In genomic region chr7:65861591-65862472, GRCm38 (mm10) we compare ENCODE assay signal across 8 mouse cellular contexts. TPM values are rescaled to one million over a fixed set of nuclear protein-coding genes. Genes with fewer than 3 reads are reported as not detected.
A peak's percentile ranks its signal among the peaks of the same experiment; 100 is the strongest.
DNase-seq lines count a peak whose midpoint lies in the region; ATAC-seq and TF ChIP-seq lines count a peak whose summit lies in the region.

Gene Pcsk6 (plus strand): TSS chr7:65861734.

- TF ChIP-seq EP300 in ES-Bruce4 (IDR thresholded peaks at IDR 0.05; ENCODE audit: insufficient read depth, low read depth, low read length), result no peak
- TF ChIP-seq EP300 in heart, postnatal 0 days (IDR thresholded peaks at IDR 0.05; ENCODE audit: low read depth), result no peak

- under 1% methylated on average over 54 of the region's 111 CpGs for WGBS in forebrain, embryonic 12.5 days
- WGBS in heart, postnatal 0 days, result under 1% methylated on average over 65 of the region's 111 CpGs
- WGBS in lung, adult 2 months, result 5% methylated on average over 109 of the region's 111 CpGs

- H3K4me3 ChIP-seq in ES-Bruce4 (ENCODE audit: low read depth, low read length), result peak within 1 kb of the TSS; percentile 78
- H3K4me3 ChIP-seq in forebrain, embryonic 12.5 days (replicated peaks), result peak within 1 kb of the TSS; percentile 64
- peak within 1 kb of the TSS; percentile 63 for H3K4me3 ChIP-seq in heart, postnatal 0 days (ENCODE audit: low read depth, low read length)
- H3K4me3 ChIP-seq in lung, adult 2 months (replicated peaks; ENCODE audit: extremely low read depth, low read depth, low read length), result peak within 1 kb of the TSS; percentile 23

- no peaks in the 10 kb centered on the region for H3K36me3 ChIP-seq in ES-Bruce4 (ENCODE audit: control insufficient read depth, insufficient read depth, low read length, poor library complexity, severe bottlenecking)
- no peaks in the 10 kb centered on the region for H3K36me3 ChIP-seq in forebrain, embryonic 12.5 days (replicated peaks)
- H3K36me3 ChIP-seq in heart, postnatal 0 days (replicated peaks; ENCODE audit: control insufficient read depth, insufficient read depth, low read length), result no peaks in the 10 kb centered on the region

- peak; percentile 73 for ATAC-seq in forebrain, embryonic 12.5 days (ENCODE audit: low FRiP score)
- peak; percentile 75 for ATAC-seq in heart, postnatal 0 days (ENCODE audit: insufficient read depth, low read depth)

- H3K27ac ChIP-seq in ES-Bruce4 (ENCODE audit: insufficient read depth, low read length), result no peak within 1 kb of the TSS
- H3K27ac ChIP-seq in forebrain, embryonic 12.5 days, result no peak within 1 kb of the TSS
- H3K27ac ChIP-seq in heart, postnatal 0 days (ENCODE audit: low read depth), result no peak within 1 kb of the TSS

- peak within 1 kb of the TSS; percentile 98 for H3K9ac ChIP-seq in ES-Bruce4 (ENCODE audit: low read depth, poor library complexity, severe bottlenecking)
- H3K9ac ChIP-seq in forebrain, embryonic 12.5 days, result peak within 1 kb of the TSS; percentile 59
- H3K9ac ChIP-seq in heart, postnatal 0 days (replicated peaks; ENCODE audit: low read depth, low read length), result peak within 1 kb of the TSS; percentile 44

- H3K27me3 ChIP-seq in ES-Bruce4 (ENCODE audit: control insufficient read depth, insufficient read depth, low read length, poor library complexity, severe bottlenecking), result 0 out of 2 replicates have a peak, but pooled peaks cover 3% of the 10 kb centered on the region
- peaks cover 50% of the 10 kb centered on the region for H3K27me3 ChIP-seq in forebrain, embryonic 12.5 days
- H3K27me3 ChIP-seq in heart, postnatal 0 days (ENCODE audit: control insufficient read depth, insufficient read depth, low read length), result peaks cover 72% of the 10 kb centered on the region

- peak within 1 kb of the TSS; percentile 98 for H3K4me2 ChIP-seq in forebrain, embryonic 12.5 days
- H3K4me2 ChIP-seq in heart, postnatal 0 days (ENCODE audit: low read depth, low read length), result peak within 1 kb of the TSS; percentile 89

- DNase-seq in adrenal gland, adult 18-20 months (ENCODE audit: low spot score in 2 of 2), result peak; percentile 23 to 42
- peak; percentile 17 for DNase-seq in heart, postnatal 0 days (ENCODE audit: low spot score)
- peak; percentile 28 to 55 for DNase-seq in kidney, postnatal 25 days
- peak; percentile 34 for DNase-seq in lung, adult 2 months
- DNase-seq in retina, postnatal 1 day, result peak; percentile 75
- no peak for DNase-seq in adipocyte (ENCODE audit: low spot score)

- H3K4me1 ChIP-seq in ES-Bruce4 (ENCODE audit: control insufficient read depth, insufficient read depth, low read length), result no peaks in the 10 kb centered on the region
- H3K4me1 ChIP-seq in forebrain, embryonic 12.5 days, result peaks cover 22% of the 10 kb centered on the region
- peaks cover 5% of the 10 kb centered on the region for H3K4me1 ChIP-seq in heart, postnatal 0 days (ENCODE audit: control insufficient read depth, insufficient read depth)
- no peaks in the 10 kb centered on the region for H3K4me1 ChIP-seq in lung, adult 2 months (ENCODE audit: control insufficient read depth, insufficient read depth, low read length)

- TF ChIP-seq POLR2A in ES-Bruce4 (IDR thresholded peaks at IDR 0.05; ENCODE audit: insufficient read depth, low read length), result no peak
- TF ChIP-seq POLR2A in lung, adult 2 months (IDR thresholded peaks at IDR 0.05; ENCODE audit: borderline replicate concordance, extremely low read depth, low read depth, low read length), result no peak

- no peak for TF ChIP-seq CTCF in ES-Bruce4 (IDR thresholded peaks at IDR 0.05; ENCODE audit: low read depth, low read length)
- 0 out of 2 replicates have a peak, but pooled peaks have one; percentile 6 for TF ChIP-seq CTCF in heart, postnatal 0 days (IDR thresholded peaks at IDR 0.05; ENCODE audit: low read depth)
- no peak for TF ChIP-seq CTCF in lung, adult 2 months (IDR thresholded peaks at IDR 0.05; ENCODE audit: insufficient read depth, low read length)

- no peaks in the 10 kb centered on the region for H3K9me3 ChIP-seq in ES-Bruce4 (replicated peaks; ENCODE audit: control insufficient read depth, insufficient read depth, low read length, poor library complexity, severe bottlenecking)
- no peaks in the 10 kb centered on the region for H3K9me3 ChIP-seq in forebrain, embryonic 12.5 days
- no peaks in the 10 kb centered on the region for H3K9me3 ChIP-seq in heart, postnatal 0 days (replicated peaks; ENCODE audit: control insufficient read depth, low read length)

RNA-seq across cellular contexts. Expression of gene Pcsk6, which starts in this region (rescaled TPM):
- polyA plus RNA-seq in ES-Bruce4 (2011; ENCODE audit: insufficient read depth, insufficient read length, low read depth, missing spikeins), result 38.5 and 39.5 TPM in 2 replicates
- total RNA-seq in adrenal gland, adult 18-20 months (2021), result 10 to 100 TPM; 20.1 to 32.2 TPM
- 1.6 and 2.5 TPM in 2 replicates for polyA plus RNA-seq in forebrain, embryonic 12.5 days (2016; fragmentation: Nextera tagmentation; extraction: Ambion mirVana)
- 8.1 and 10.1 TPM in 2 replicates for total RNA-seq in heart, postnatal 0 days (2014; rRNA removed; ENCODE audit: low replicate concordance)
- 1.6 and 1.7 TPM in 2 replicates for polyA plus RNA-seq in heart, postnatal 0 days (2015; fragmentation: Nextera tagmentation; extraction: Ambion mirVana)
- polyA plus RNA-seq in lung, adult 2 months (2012; rRNA removed), result 6.9 and 11.3 TPM in 2 replicates

Comparison
In these comparisons a context has a peak if more than half of its experiments do, and no peak if none do; other contexts are left out.
1. H3K4me3 ChIP-seq: peak in every context shown above with its lines; median percentile 78 in ES-Bruce4; 64 in forebrain, embryonic 12.5 days; 63 in heart, postnatal 0 days; 23 in lung, adult 2 months.
2. H3K9ac ChIP-seq: peak in every context shown above with its lines; median percentile 98 in ES-Bruce4; 59 in forebrain, embryonic 12.5 days; 44 in heart, postnatal 0 days.